Comparison of ENCODE assay signal across 23 mouse cellular contexts in the genomic region with DNA sequence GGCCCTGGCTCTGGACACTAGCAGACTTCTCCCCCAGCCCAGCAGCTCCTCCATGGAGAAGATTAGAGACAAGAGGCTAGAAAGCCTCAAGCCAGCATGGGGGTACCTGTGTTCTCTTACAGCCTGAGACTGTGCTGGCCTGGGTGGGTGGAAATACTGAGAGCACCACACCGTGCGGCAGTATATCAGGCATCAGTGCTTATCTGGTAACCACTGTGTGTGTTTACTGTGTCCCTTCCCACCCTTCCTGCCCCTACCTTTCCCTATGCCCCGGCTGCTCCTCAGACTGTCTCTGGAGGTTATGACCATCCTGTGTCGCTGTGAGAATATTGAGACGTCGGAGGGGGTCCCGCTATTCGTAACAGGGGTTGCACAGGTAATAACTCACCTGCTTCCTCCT. TPM values are rescaled to one million over a fixed set of nuclear protein-coding genes. Genes with fewer than 3 reads are reported as not detected.
DNase-seq lines count a peak whose midpoint lies in the region; ATAC-seq and TF ChIP-seq lines count a peak whose summit lies in the region.
"Had no signal": no experiment of that assay in that cellular context is flagged by ENCODE, and none has a peak within 500 bp of the region (broad histone marks: within the 10 kb centered on the region; RNA-seq: fewer than 3 reads in every experiment).

No protein-coding gene starts in this region.

- no peak for TF ChIP-seq CTCF in liver, postnatal 0 days (IDR thresholded peaks at IDR 0.05; ENCODE audit: low read depth)

- H3K4me2 ChIP-seq in heart, embryonic 14.5 days (ENCODE audit: low read length) = no peak overlapping the region
- H3K4me2 ChIP-seq in liver, embryonic 13.5 days = peak overlapping the region; percentile 31
- H3K4me2 ChIP-seq in liver, postnatal 0 days (ENCODE audit: low read depth, low read length) = no peak overlapping the region; the same call in 1 of the 2 replicates
- H3K4me2 ChIP-seq in forebrain, embryonic 14.5 days (ENCODE audit: low read length) = no peak overlapping the region
- H3K4me2 ChIP-seq: embryonic facial prominence, embryonic 13.5 days; forebrain, embryonic 15.5 days; heart, embryonic 11.5 days had no signal

- H3K9ac ChIP-seq in heart, embryonic 14.5 days (ENCODE audit: low read length) = no peak overlapping the region
- H3K9ac ChIP-seq in liver, embryonic 13.5 days = peak overlapping the region; percentile 59
- H3K9ac ChIP-seq in liver, postnatal 0 days (replicated peaks) = 0 out of 2 replicates have a peak overlapping the region, but pooled peaks have one; percentile 30
- no peak overlapping the region for H3K9ac ChIP-seq in forebrain, embryonic 14.5 days (ENCODE audit: low read length)
- H3K9ac ChIP-seq: embryonic facial prominence, embryonic 13.5 days; forebrain, embryonic 15.5 days had no signal

- 0 out of 2 replicates have a peak, but pooled peaks have one; percentile 31 for ATAC-seq in heart, embryonic 14.5 days (ENCODE audit: insufficient number of reproducible peaks, insufficient read depth, low FRiP score, low read depth)
- peak; percentile 90 for ATAC-seq in liver, embryonic 13.5 days (ENCODE audit: low read depth)
- no peak for ATAC-seq in liver, postnatal 0 days
- no peak for ATAC-seq in forebrain, embryonic 14.5 days
- ATAC-seq: CD4-positive, CD25-positive, alpha-beta regulatory T cell, adult 4 months; forebrain, embryonic 15.5 days; hindbrain, embryonic 16.5 days had no signal

- 77% methylated on average over 8 of the region's 8 CpGs for WGBS in heart, embryonic 14.5 days
- 50% methylated on average over 8 of the region's 8 CpGs for WGBS in liver, embryonic 13.5 days (ENCODE audit: insufficient replicate concordance)
- 59% methylated on average over 8 of the region's 8 CpGs for WGBS in liver, postnatal 0 days (ENCODE audit: insufficient replicate concordance)
- 95% methylated on average over 8 of the region's 8 CpGs for WGBS in forebrain, embryonic 14.5 days

- H3K4me1 ChIP-seq in heart, embryonic 14.5 days (ENCODE audit: control insufficient read depth in 2 of 2, insufficient read depth in 2 of 2, low read length in 2 of 2) = no peaks in the 10 kb centered on the region
- peaks cover 45% of the 10 kb centered on the region for H3K4me1 ChIP-seq in erythroblast, embryonic 14.5 days (ENCODE audit: control insufficient read depth)
- peaks cover 24% of the 10 kb centered on the region for H3K4me1 ChIP-seq in liver, embryonic 13.5 days (replicated peaks)
- peaks cover 10% of the 10 kb centered on the region; the same call in 1 of the 2 replicates for H3K4me1 ChIP-seq in liver, postnatal 0 days (ENCODE audit: insufficient read depth)
- H3K4me1 ChIP-seq in forebrain, embryonic 14.5 days (ENCODE audit: control insufficient read depth, insufficient read depth, low read length) = no peaks in the 10 kb centered on the region
- H3K4me1 ChIP-seq: embryonic facial prominence, embryonic 13.5 days; forebrain, embryonic 10.5 days; forebrain, embryonic 15.5 days had no signal

- H3K27ac ChIP-seq in heart, embryonic 14.5 days (replicated peaks in 1 of 2; ENCODE audit: control insufficient read depth in 1 of 2, insufficient read depth in 1 of 2, low read depth in 2 of 2, low read length in 2 of 2) = no peak overlapping the region
- H3K27ac ChIP-seq in liver, embryonic 13.5 days = peak overlapping the region; percentile 62
- no peak overlapping the region for H3K27ac ChIP-seq in liver, postnatal 0 days (ENCODE audit: low read depth)
- H3K27ac ChIP-seq in forebrain, embryonic 14.5 days (ENCODE audit: low read depth, low read length) = no peak overlapping the region
- H3K27ac ChIP-seq: embryonic facial prominence, embryonic 13.5 days; forebrain, embryonic 10.5 days; forebrain, embryonic 15.5 days; heart, adult 2 months had no signal

- intact Hi-C loops in heart, postnatal 10 days (cut with DNase I) = no loop called here

- H3K36me3 ChIP-seq in heart, embryonic 14.5 days (ENCODE audit: control insufficient read depth, insufficient read depth, low read length) = peaks cover 76% of the 10 kb centered on the region
- H3K36me3 ChIP-seq in erythroblast, embryonic 14.5 days (ENCODE audit: control insufficient read depth) = peaks cover 65% of the 10 kb centered on the region
- peaks cover 40% of the 10 kb centered on the region for H3K36me3 ChIP-seq in liver, embryonic 13.5 days
- H3K36me3 ChIP-seq in liver, postnatal 0 days (replicated peaks; ENCODE audit: insufficient read depth, low read length) = peaks cover 20% of the 10 kb centered on the region
- peaks cover 73% of the 10 kb centered on the region for H3K36me3 ChIP-seq in forebrain, embryonic 14.5 days (ENCODE audit: control insufficient read depth, insufficient read depth, low read length)

- H3K4me3 ChIP-seq in heart, embryonic 14.5 days (ENCODE audit: control insufficient read depth in 1 of 2, insufficient read depth in 1 of 2, low read depth in 1 of 2, low read length in 2 of 2) = no peak overlapping the region
- peak overlapping the region; percentile 33 for H3K4me3 ChIP-seq in erythroblast, embryonic 14.5 days (replicated peaks)
- 0 out of 2 replicates have a peak overlapping the region, but pooled peaks have one; percentile 3 for H3K4me3 ChIP-seq in liver, embryonic 13.5 days (replicated peaks)
- no peak overlapping the region for H3K4me3 ChIP-seq in liver, postnatal 0 days (ENCODE audit: low read depth, low read length)
- H3K4me3 ChIP-seq in forebrain, embryonic 14.5 days (ENCODE audit: low read depth, low read length) = no peak overlapping the region
- H3K4me3 ChIP-seq: embryonic facial prominence, embryonic 13.5 days; forebrain, embryonic 10.5 days; forebrain, embryonic 15.5 days; heart, adult 2 months had no signal

- no peaks in the 10 kb centered on the region for H3K27me3 ChIP-seq in heart, embryonic 14.5 days (ENCODE audit: control insufficient read depth, insufficient read depth, low read length)
- H3K27me3 ChIP-seq in erythroblast, embryonic 14.5 days (ENCODE audit: control insufficient read depth) = no peaks in the 10 kb centered on the region
- H3K27me3 ChIP-seq in liver, embryonic 13.5 days = no peaks in the 10 kb centered on the region
- H3K27me3 ChIP-seq in liver, postnatal 0 days (ENCODE audit: insufficient read depth, low read length) = no peaks in the 10 kb centered on the region
- no peaks in the 10 kb centered on the region for H3K27me3 ChIP-seq in forebrain, embryonic 14.5 days (replicated peaks; ENCODE audit: control insufficient read depth, insufficient read depth, low read length)
- H3K27me3 ChIP-seq: embryonic facial prominence, embryonic 13.5 days; forebrain, embryonic 15.5 days had no signal

- no peak for TF ChIP-seq EP300 in liver, postnatal 0 days (IDR thresholded peaks at IDR 0.05; ENCODE audit: low read depth)

- no peak for DNase-seq in heart, postnatal 10 days
- DNase-seq in liver, embryonic 13.5 days = no peak
- DNase-seq in liver, postnatal 0 days = no peak
- DNase-seq in lung, postnatal 25 days (ENCODE audit: low spot score) = no peak
- DNase-seq in ovary, postnatal 14 days (ENCODE audit: low spot score) = no peak
- DNase-seq in forebrain, embryonic 14.5 days (ENCODE audit: low spot score) = no peak
- DNase-seq: adrenal gland, postnatal 25 days; B cell, adult 2 months; cerebellum, adult 18-20 months; cerebellum, adult 9-11 months; cerebellum, postnatal 36 days; gastrocnemius, postnatal 10 days; heart, adult 2 months; heart, postnatal 36 days had no signal

- no peaks in the 10 kb centered on the region for H3K9me3 ChIP-seq in heart, embryonic 14.5 days (ENCODE audit: control insufficient read depth, low read length)
- H3K9me3 ChIP-seq in erythroblast, embryonic 14.5 days (ENCODE audit: control insufficient read depth, low read length) = no peaks in the 10 kb centered on the region
- H3K9me3 ChIP-seq in liver, embryonic 13.5 days (replicated peaks) = no peaks in the 10 kb centered on the region
- no peaks in the 10 kb centered on the region for H3K9me3 ChIP-seq in liver, postnatal 0 days (ENCODE audit: low read length)
- no peaks in the 10 kb centered on the region for H3K9me3 ChIP-seq in forebrain, embryonic 14.5 days (replicated peaks; ENCODE audit: control insufficient read depth, low read length)
- H3K9me3 ChIP-seq: embryonic facial prominence, embryonic 13.5 days; forebrain, embryonic 10.5 days; forebrain, embryonic 15.5 days; G1E had no signal

RNA-seq across cellular contexts. Expression of gene Flot2, which starts 15.3 kb away (rescaled TPM):
- 95.2 and 98.3 TPM in 2 replicates for polyA plus RNA-seq in heart, embryonic 14.5 days (2014; fragmentation: Nextera tagmentation; extraction: Ambion mirVana)
- total RNA-seq in heart, postnatal 10 days (2021) = 10 to 100 TPM; 85.1 to 90.8 TPM
- 4.8 and 5.4 TPM in 2 replicates for polyA plus RNA-seq in erythroblast, embryonic 14.5 days (2012)
- 24.6 and 27.1 TPM in 2 replicates for polyA plus RNA-seq in liver, embryonic 13.5 days (2015; fragmentation: Nextera tagmentation; extraction: Ambion mirVana)
- 23.1 and 25.9 TPM in 2 replicates for polyA plus RNA-seq in liver, postnatal 0 days (2015; fragmentation: Nextera tagmentation; extraction: Ambion mirVana)
- polyA plus RNA-seq in forebrain, embryonic 14.5 days (2014; fragmentation: Nextera tagmentation; extraction: Ambion mirVana) = 56.2 and 64.6 TPM in 2 replicates

RNA-seq across cellular contexts. Expression of gene Dhrs13, which starts 21.0 kb away (rescaled TPM):
- polyA plus RNA-seq in heart, embryonic 14.5 days (2014; fragmentation: Nextera tagmentation; extraction: Ambion mirVana) = 14.4 and 18.0 TPM in 2 replicates
- total RNA-seq in heart, postnatal 10 days (2021) = 1 to 10 TPM; 4.9 to 7.4 TPM
- 4.7 and 5.1 TPM in 2 replicates for polyA plus RNA-seq in erythroblast, embryonic 14.5 days (2012)
- polyA plus RNA-seq in liver, embryonic 13.5 days (2015; fragmentation: Nextera tagmentation; extraction: Ambion mirVana) = 18.2 and 19.3 TPM in 2 replicates
- 9.2 and 10.6 TPM in 2 replicates for polyA plus RNA-seq in liver, postnatal 0 days (2015; fragmentation: Nextera tagmentation; extraction: Ambion mirVana)
- polyA plus RNA-seq in forebrain, embryonic 14.5 days (2014; fragmentation: Nextera tagmentation; extraction: Ambion mirVana) = 36.6 and 38.8 TPM in 2 replicates

RNA-seq across cellular contexts. Expression of gene Eral1, which starts 27.1 kb away (rescaled TPM):
- polyA plus RNA-seq in heart, embryonic 14.5 days (2014; fragmentation: Nextera tagmentation; extraction: Ambion mirVana) = 23.9 and 25.7 TPM in 2 replicates
- total RNA-seq in heart, postnatal 10 days (2021) = 10 to 100 TPM; 22.8 to 23.6 TPM
- polyA plus RNA-seq in erythroblast, embryonic 14.5 days (2012) = 0.14 and 0.29 TPM in 2 replicates
- 19.1 and 20.2 TPM in 2 replicates for polyA plus RNA-seq in liver, embryonic 13.5 days (2015; fragmentation: Nextera tagmentation; extraction: Ambion mirVana)
- 9.3 and 10.6 TPM in 2 replicates for polyA plus RNA-seq in liver, postnatal 0 days (2015; fragmentation: Nextera tagmentation; extraction: Ambion mirVana)
- 36.8 and 40.2 TPM in 2 replicates for polyA plus RNA-seq in forebrain, embryonic 14.5 days (2014; fragmentation: Nextera tagmentation; extraction: Ambion mirVana)

RNA-seq across cellular contexts. Expression of gene Fam222b, which starts 41.4 kb away (rescaled TPM):
- 17.0 and 19.4 TPM in 2 replicates for polyA plus RNA-seq in heart, embryonic 14.5 days (2014; fragmentation: Nextera tagmentation; extraction: Ambion mirVana)
- 10 to 100 TPM; 15.0 to 17.0 TPM for total RNA-seq in heart, postnatal 10 days (2021)
- polyA plus RNA-seq in erythroblast, embryonic 14.5 days (2012) = 0.77 and 0.78 TPM in 2 replicates
- 3.7 and 5.5 TPM in 2 replicates for polyA plus RNA-seq in liver, embryonic 13.5 days (2015; fragmentation: Nextera tagmentation; extraction: Ambion mirVana)
- 5.9 and 7.5 TPM in 2 replicates for polyA plus RNA-seq in liver, postnatal 0 days (2015; fragmentation: Nextera tagmentation; extraction: Ambion mirVana)
- polyA plus RNA-seq in forebrain, embryonic 14.5 days (2014; fragmentation: Nextera tagmentation; extraction: Ambion mirVana) = 22.3 and 23.9 TPM in 2 replicates

Comparison
In these comparisons a context has a peak if more than half of its experiments do, and no peak if none do; other contexts are left out.
1. ATAC-seq: peak in heart, embryonic 14.5 days (single experiment) and liver, embryonic 13.5 days (single experiment); none in liver, postnatal 0 days (single experiment) and forebrain, embryonic 14.5 days (single experiment).
2. H3K4me3 ChIP-seq: peak in erythroblast, embryonic 14.5 days (single experiment) and liver, embryonic 13.5 days (single experiment); none in heart, embryonic 14.5 days (0 of 2), liver, postnatal 0 days (single experiment) and forebrain, embryonic 14.5 days (single experiment).
3. H3K9ac ChIP-seq: peak in liver, embryonic 13.5 days (single experiment) and liver, postnatal 0 days (single experiment); none in heart, embryonic 14.5 days (single experiment) and forebrain, embryonic 14.5 days (single experiment).